Mouse (Mus musculus) heart, postnatal 10 days (tissue): Measurements from ENCODE around the gene Cass4. TPM values are rescaled to one million over a fixed set of nuclear protein-coding genes. Genes with fewer than 3 reads are reported as not detected.

Source experiments
- DNase-seq, 2 experiments: peaks; one replicate each; pipeline ENCODE4 v3.0.0; 2021
- intact Hi-C: fragments of 180-260 bp; cut with DNase I; formaldehyde crosslinking; loops from one replicate; pipeline ENCODE4 v1.15.1; 2025
- total RNA-seq, 2 experiments: library from RNA; stranded (reverse); gene quantifications; 2 replicates each; pipeline ENCODE4 v1.2.3; 2021

Gene Cass4
- under 1 TPM; 0.22 to 0.25 TPM for total RNA-seq

DNA sequence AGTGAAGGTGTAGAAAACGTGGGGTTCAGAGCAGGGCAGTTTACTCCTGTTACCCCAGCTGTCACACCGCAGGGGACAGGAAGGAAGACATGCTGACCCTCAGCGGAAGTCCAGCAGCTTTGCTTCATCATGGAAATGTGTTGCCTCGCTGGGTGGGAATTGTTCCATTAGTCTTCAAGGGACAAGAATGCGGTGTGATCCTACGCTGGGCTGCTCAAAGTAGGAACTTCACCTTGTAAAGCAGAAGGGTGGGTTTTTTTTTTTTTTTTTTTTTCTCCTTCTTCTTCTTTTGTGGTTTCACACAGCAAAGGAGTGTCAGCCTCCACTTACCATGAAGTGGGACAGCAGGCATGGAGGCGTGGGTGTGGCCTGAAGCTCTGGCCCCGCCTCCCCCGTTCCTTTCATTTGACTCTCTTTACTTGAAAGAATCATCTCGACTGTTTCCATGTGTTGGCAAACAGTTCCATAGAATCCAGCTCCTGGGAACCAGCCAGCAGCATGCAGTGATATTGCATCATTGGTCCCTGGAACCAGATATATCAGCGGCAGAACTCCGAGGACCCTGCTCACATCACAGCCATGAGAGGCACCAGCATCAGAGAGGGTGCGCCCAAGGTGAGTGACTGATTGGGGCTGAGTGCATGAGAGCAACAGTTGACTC is at the start of gene Cass4:
Gene Cass4, plus strand, starts transcription at position 404 of the 661 bp plus-strand sequence.
- intact Hi-C loops = no loop called here
- DNase-seq = peak; percentile 25

DNA sequence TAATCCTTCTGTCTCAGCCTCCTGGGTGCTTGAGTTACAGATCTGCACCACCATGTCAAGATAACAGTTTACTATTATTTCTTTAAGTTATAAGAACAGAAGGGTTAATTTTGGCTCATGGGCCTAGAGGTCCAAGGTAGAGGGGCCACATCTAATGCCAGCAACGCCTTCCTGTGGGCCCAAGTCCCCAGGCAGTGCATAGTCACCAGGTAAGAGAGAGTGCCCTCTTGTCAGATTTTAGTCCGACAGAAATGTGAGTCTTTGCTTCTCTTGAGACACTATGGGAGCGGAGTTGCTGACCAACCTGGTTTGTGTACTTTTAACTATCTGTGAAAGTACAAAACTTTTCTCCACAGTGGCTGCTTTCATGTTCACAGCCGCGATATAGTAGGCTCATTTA is 48.9 kb upstream of the Cass4 start:
- DNase-seq = no peak
- intact Hi-C loops = no loop called here

DNA sequence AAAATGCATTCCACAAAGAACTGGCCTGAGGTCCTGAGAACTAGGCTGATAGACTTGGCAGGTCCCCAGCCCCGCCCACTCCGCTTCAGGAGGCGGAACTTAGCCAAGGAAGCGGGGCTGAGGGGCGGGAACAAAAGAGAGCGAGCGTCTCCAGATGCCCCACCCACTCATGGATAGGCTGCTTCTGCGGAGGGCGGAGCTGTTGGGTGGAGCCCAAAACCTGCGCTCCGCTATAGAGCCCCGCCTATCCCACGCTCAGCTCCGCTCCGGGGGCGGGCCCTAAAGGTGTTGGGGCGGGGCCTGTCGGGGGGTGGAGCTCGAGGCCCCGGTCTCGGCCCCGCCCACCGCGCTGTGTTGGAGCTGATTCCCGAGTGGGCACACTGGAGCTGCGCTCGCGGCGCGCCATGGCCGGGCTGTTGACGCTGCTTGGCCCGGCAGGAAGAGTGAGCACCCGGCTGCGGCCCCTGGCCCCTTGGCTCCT is 48.3 kb upstream of the Cass4 start, which contains the start of gene Fam210b:
Gene Fam210b, plus strand, starts transcription at position 308 of the 481 bp plus-strand sequence.
- DNase-seq = peak; percentile 98
- intact Hi-C loops = no loop called here

DNA sequence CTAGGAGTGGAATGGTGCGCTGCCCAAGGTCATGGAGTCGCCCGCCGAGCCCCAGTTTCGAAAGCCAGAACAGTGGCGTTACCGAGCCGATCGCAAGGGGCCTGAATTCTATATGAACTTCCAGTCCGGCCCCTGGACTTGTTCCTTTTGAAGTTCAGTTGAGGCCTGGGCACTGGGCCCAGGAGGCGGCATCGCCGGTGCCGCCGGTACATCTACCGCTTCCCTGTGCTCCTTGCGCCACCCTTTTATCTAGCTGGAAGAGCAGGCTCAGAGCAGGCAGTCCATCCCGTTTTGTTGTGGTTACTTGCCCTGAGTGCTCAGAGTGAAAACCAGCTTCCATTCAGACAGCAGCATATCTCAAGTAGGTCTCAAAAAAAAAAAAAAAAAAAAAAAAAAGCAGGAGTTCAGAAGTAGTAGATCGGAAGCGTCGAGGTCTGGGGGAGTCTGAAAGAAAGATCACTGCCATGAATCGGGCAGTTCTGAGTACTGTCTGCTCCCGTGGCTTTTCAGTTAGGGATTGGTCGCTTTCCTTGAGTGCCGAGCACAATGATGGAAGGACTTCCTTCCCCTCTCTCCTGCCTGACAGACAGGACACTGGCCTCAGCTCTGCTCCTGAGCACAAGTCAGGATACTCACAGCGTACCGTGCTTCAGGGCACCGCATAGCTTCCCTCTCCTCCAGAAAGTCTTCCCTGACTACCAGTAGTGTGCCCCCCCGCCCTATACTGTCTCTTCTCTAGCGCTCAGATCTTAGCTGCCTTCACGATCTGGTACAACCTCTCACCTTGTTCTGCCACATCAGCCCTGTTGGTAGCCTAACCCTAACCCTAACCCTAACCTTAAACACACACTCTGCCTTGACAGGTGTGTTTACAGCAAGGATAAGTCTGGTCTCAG is 47.3 kb upstream of the Cass4 start:
- intact Hi-C loops = no loop called here
- DNase-seq = peak; percentile 50 to 54

DNA sequence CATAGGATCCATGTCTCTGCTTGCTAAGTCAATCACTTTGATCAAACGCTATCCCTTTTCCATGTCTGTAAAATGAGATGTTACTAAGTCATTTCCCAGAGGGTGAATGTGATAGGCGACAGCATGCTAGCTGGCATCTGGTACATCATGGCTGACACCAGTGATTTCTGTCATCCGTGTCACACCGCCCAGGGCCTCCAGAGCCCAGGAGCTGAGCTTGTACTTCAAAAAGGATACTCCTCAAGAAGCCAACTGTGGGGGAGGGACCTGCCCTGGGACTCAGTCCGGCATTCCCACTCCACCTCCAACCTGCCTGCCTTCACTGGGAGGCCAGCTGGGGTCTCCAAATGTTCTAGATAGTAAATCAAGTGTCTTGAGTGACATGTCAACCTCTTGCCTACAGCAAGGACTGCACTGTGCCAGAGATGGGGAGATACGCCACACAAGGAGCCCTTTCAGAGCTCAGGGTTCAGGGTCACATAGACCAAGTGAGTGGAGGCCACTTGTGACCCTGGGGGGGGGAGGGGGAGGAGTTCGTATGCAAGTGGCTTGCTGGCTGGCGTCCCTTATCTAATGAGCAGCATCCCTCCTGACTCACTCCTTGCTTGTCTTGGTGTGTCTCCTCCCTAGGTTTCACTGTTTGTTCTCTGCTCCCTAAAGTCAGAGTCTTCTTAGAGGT is 46.5 kb upstream of the Cass4 start:
- no peak for DNase-seq
- intact Hi-C loops = no loop called here

DNA sequence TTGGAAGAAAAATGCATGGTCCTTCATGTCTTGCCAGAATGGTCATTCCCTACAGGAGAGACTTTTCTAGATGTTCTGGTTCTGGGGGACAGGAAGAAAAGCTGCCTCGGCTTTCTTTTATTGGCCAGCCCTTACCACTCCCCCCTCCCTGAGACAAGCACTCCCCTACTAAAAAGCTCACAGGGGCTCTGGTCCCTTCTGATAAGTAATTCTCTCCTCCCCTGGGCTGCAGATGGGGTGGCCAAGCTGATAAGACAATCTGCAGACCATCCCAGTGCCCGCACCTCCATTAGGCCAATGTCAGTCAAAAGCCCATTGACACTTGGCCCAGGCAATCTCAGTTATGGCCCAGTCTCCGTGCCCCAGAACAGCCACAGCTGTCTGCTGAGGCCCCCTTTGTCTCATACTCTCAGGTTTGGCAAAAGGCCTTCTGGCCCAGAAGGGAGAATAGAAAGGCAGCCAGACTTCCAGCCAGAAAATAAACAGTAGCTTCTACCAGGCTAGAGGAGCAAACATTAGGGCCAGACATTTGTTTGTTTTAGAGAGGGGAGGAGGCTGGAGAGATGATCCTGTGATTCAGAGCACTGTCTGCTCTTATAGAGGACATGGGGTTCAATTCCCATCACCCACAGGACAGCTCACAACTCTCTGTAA is 45.2 kb upstream of the Cass4 start:
- intact Hi-C loops = loop anchor here (2.0 kb wide), 1 partner anchor 22 kb away; the partner anchor contains the start of genes Aurka and Cstf1
- DNase-seq = peak; percentile 67 to 70

DNA sequence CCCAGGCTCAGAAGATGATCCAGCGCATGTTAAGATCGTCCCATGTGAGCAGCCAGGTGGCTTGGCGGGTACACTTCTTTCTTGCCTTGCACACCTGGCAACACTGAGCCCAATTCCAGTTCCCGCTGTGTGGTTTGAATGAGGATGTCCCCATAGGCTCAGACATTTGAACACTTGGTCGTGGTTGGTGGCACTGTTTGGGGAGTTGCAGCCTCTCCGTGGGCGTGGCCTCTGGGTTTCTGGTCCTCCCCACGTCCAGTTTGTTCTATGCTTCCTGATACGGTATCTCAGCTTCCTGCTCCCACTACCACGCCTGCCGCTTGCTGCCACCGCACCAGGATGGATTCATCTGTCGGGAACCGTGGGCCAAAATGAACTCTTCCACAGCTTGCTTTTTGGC is 43.8 kb upstream of the Cass4 start:
- intact Hi-C loops = loop anchor here (2.0 kb wide), 1 partner anchor 21 kb away; the partner anchor contains the start of genes Aurka and Cstf1
- no peak for DNase-seq

DNA sequence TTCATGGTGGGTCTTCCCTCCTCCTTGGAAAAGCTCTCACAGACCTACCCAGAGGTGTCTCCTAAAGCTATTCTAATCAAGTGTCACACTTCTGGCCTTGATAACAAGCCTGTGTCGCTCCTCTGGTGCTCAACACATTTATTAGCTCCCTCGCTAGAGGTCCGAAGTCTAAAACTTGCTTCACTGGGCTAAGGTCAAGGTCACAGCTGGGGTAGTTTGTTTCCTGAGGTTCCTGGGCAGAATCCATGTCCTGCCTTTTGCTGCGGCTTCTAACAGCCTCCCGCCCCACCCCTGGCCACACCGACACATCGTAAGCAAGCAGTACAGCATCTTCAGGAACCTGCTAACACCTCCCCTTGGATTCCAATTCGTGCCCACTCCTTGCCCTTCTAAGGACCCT is 42.8 kb upstream of the Cass4 start:
- intact Hi-C loops = no loop called here
- no peak for DNase-seq

DNA sequence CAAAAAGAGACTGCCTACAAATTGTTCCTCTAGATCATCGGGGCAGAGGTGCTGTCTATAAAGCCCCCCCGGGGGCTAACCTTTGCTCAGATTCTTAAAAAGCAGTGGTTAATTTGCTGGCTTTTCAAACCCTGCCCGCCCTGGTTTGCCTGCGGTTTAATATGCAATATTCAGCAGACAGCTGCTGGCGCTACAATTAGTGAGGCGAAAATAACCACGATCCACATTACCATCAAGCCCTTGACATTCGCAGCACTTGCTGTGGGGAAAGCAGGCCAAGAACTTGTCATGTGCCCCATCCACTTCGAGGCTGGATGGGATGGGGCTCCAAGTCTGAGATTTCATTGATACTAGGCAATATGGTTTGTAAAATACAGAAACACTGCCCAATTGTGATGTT is 40.4 kb upstream of the Cass4 start:
- peak in 1 of 2 experiments; percentile 27 for DNase-seq
- intact Hi-C loops = no loop called here

DNA sequence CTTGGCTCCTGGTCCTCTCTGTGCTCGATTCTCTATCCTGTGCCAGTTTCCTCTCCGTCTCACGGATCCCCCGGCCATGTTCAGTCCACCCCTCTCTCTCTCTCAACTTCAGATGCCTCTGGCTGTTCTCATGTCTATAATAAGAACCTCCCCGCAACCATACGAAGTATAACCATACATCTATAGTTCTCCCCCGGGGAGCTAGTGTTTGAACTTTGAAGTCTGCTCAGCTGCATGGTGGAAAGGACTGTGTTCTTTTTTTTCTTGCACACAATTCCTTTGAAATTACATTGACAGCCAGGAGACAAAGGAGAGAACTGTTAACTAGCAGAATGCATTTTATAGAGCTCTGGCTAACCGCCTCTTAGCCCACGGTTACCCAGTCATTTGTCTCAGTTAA is 38.8 kb upstream of the Cass4 start:
- intact Hi-C loops = no loop called here
- DNase-seq = no peak

DNA sequence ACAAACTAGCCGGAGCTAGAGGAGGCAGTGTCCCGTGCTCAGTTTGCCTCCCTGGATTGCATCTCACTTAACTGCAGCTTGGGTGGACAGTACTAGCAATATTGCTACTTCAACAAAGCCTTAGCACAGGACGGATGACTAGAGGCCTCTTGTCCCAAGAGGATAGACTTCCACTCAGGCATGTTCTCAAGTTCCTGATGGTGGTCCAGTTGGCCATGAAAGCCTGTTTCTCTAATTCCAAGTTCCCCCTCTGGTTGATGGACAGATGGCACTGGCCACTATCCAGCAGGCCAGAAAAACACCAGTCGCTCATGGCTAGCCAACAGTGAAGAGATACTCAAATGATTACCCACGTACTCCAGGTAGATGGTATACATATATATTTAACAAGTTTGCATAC is 37.8 kb upstream of the Cass4 start:
- DNase-seq = no peak

DNA sequence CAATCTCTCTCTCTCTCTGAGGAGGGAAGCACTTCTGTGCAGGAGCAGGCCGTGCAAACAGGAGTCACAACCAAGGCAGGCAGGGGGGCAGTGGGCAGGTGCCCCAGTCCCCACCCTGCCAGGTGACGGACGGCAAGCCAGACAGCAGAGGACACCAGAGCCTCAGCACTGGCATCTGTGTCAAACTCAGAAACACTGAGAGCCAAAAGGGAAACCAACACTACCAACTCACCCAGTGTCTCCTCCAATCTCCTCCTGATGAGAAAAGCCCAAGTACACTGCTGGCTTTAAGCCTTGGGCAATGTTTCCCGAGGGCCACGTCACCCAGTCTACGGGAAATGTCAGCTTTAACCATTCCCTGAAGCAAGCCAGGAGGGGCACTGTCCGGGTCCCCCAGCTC is 30.4 kb upstream of the Cass4 start:
- no peak for DNase-seq
- intact Hi-C loops = no loop called here

More for the DNA sequence above, 37.8 kb upstream of the Cass4 start:
- intact Hi-C loops = no loop called here

DNA sequence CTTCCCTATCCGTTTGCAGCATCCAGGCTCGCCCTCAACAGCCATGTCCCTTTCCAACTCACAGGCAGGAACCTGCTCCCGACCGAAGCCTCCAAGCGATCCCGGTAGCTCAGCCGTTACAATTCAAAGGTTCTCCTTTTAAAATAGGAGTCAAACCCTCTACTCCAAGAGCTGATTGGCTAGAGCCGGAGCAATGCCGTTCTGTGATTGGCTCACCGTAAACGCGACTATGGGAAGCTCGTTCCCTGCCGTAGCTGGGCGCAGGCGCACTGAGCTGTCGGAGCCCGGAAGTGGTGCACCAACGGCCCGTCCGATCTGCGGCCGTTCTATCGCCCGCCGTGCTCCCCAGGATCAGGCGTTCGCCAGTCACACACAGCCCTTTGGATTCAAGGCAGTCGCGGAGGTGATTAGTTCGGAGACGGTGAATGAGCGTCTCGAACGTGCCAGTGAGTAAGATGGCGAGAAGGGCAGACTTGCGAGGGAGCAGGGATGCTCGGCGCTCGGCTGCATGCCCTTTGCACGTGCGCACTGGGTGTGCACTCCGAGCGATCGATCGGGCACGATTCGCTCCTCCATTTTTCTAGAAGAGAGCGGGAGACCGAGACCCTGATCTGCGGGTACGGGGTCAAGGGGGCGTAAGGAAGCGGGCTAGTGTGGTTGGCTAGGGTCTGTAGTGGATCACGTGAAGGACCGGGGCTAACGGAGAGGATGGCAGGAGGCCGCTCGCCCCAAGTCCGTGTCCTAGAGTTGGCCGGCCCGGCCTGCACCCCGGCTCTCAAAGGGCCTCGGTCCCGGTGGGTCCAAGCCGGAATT is 23.0 kb upstream of the Cass4 start, which contains the start of the genes Aurka and Cstf1:
Gene Aurka, minus strand, starts transcription at position 125 of the 813 bp plus-strand sequence.
Gene Cstf1, plus strand, starts transcription at position 271 of the 813 bp plus-strand sequence.
- peak; percentile 97 for DNase-seq
- intact Hi-C loops = loop anchor here (2.0 to 10.0 kb wide), 3 partner anchors 22 to 634 kb away; partner anchors contain the start of genes Rae1 and Rtf2

DNA sequence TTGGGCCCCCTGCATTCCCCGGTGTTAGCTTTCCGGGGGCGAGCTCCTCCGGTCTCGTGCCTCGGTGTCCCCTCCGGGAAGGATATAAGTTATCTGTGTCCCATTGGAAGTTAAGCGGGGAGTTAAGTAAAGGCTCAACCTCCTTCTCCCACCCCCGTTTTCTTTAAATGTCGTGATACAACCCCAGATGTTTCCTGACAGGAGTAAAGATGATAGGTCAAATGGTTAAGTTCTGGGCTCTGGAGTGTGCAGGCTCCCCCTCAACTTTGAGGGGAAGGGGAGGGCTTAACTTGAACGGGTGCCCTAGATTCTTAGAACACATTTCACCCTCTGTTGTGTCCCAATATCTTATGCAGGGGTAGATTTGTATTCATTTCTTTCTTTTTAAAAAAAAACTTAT is 22.3 kb upstream of the Cass4 start:
- intact Hi-C loops = loop anchor here (2.0 to 10.0 kb wide), 3 partner anchors 22 to 634 kb away; partner anchors contain the start of genes Rae1 and Rtf2

DNA sequence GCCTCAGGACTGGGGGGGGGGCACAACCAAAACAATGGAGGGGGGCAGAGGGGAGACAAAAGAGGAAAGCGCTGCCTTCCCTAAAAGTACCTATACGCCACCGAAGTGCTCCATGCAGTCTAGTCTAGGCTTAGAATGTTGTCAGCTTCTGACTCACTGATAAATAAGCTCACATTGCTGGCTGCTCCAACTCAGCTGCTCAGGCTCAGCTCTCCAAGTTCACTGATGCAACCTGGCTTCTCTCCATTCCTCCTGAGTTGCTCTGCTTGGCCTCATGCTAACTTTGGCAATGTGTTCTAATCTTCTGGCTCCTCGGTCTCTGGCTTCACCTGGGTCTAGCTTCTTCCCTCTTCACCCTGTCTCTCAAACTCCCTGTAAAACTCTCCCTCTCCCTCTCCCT is 17.0 kb upstream of the Cass4 start:
- no peak for DNase-seq
- intact Hi-C loops = loop anchor here (10.0 kb wide), 1 partner anchor 628 kb away; the partner anchor contains the start of gene Rae1

More for the DNA sequence above, 22.3 kb upstream of the Cass4 start:
- no peak for DNase-seq

DNA sequence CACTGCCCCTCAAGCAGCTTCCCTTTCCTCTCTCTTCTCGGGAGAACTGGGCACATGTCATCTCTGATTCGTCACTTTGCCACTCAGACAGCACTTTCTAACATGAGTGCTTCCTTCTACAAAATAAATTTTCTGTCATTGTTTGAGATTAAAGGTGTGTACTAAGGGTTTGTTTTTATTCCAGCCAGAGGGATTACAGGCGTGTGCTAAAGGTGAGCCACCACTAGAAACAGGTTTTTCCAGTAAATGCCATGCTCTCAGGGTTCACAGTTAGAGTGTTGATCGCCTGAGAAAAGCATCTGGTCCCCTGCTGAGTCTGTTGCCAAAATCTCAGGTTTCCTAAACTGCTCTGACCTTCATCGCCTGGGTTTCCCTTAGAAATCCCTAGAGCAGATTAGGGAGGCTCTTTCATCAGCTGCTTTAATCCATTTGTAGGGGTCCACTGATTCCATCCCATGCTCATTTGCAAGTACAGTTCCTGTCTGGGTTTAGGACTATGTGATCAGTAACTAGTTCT is 16.5 kb upstream of the Cass4 start:
- intact Hi-C loops = loop anchor here (10.0 kb wide), 1 partner anchor 628 kb away; the partner anchor contains the start of gene Rae1
- DNase-seq = no peak

DNA sequence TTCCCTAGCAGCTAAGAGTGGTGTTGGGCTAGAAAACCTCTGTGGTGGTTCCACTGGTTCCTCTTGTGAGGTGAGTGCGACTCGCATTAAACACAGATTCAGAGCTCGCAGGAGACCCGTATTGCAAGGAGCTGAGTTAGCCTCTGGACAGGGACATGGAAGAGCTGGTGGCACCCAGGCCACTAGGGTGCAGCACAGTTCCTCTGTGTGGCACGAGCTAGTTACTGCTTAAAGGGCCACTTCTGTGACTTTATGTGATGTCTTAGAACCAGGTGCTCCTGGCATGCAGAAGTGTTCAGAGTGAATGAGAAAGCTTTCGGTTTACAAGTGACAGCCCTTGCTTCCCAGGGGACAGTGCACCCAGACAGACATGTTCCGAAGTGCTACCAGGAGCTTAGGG is 15.3 kb upstream of the Cass4 start:
- intact Hi-C loops = loop anchor here (10.0 kb wide), 1 partner anchor 626 kb away; the partner anchor contains the start of gene Rae1
- peak; percentile 37 to 61 for DNase-seq

DNA sequence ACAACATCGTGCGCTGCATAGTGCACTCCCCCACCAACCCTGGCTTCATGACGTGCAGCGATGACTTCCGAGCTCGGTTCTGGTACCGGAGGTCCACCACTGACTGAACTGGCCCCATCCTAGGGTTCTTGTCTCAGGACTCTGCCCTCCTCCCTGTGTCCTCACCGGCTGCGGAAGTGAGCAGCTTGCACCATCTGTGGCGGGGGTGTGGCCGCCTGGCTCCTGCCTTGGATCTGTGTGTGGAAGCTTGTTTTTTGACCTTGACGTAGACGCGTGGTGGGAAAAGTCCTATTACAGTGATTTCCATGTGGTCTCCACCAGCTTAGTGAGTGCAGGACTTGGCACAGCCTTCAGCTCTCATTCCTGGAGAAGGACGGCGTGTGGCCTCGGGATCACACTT is 13.1 kb upstream of the Cass4 start:
- intact Hi-C loops = no loop called here
- DNase-seq = no peak

DNA sequence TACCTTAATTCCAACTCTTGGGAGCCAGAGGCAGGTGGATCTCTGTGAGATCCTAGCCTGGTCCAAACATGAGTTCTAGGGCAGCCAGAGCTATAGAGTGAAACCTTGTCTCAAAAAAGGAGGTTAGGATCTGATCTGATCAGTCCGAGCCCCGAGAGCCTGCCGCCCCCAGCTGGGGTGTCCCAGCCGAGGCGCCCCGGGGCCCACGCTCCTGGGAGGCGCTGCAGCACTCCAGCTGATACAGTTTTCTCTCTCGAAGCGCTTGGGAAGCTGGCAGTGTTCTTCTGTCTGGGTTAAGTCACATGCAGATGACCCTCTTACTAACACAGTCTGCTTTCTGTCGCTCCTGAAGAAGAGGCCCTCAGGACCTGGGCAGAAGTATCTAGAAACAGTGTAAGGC is 12.3 kb upstream of the Cass4 start:
- no peak for DNase-seq
- intact Hi-C loops = no loop called here
